Mouse (Mus musculus) myocyte (in vitro differentiated cells): ENCODE results near the gene Smim7. TPM values are rescaled to one million over a fixed set of nuclear protein-coding genes. Genes with fewer than 3 reads are reported as not detected.

Experiments
- H3K27me3 ChIP-seq: one replicate; pipeline ENCODE4 v1.6.1; 2011; ENCODE audit not compliant: control insufficient read depth, insufficient read depth, insufficient read length
- H3K36me3 ChIP-seq: one replicate; pipeline ENCODE4 v1.6.1; 2011; ENCODE audit not compliant: control insufficient read depth, insufficient read depth
- H3K4me2 ChIP-seq: one replicate; pipeline ENCODE4 v1.6.1; 2011; ENCODE audit warnings: low read depth, control low read depth
- H3K4me3 ChIP-seq: one replicate; pipeline ENCODE4 v1.5.1; 2011; ENCODE audit warnings: mild to moderate bottlenecking, control low read depth, moderate library complexity
- H3K79me2 ChIP-seq: one replicate; pipeline ENCODE4 v1.6.1; 2011; ENCODE audit not compliant: control insufficient read depth, insufficient read depth
- H3ac ChIP-seq: one replicate; pipeline ENCODE4 v1.6.1; 2011; ENCODE audit not compliant: control insufficient read depth, insufficient read length
- CEBPB ChIP-seq: IDR thresholded peaks from 2 replicates; pipeline ENCODE4 v1.6.1; 2011; ENCODE audit warnings: mild to moderate bottlenecking, moderate library complexity; ENCODE audit not compliant: poor library complexity, insufficient read depth, severe bottlenecking
- E2F4 ChIP-seq: IDR thresholded peaks from one replicate; pipeline ENCODE4 v1.6.1; 2011; ENCODE audit warnings: mild to moderate bottlenecking, control low read depth, moderate library complexity; ENCODE audit not compliant: insufficient read depth
- MAX ChIP-seq: IDR thresholded peaks from one replicate; pipeline ENCODE4 v1.6.1; 2011; ENCODE audit warnings: low read depth, mild to moderate bottlenecking, control low read depth
- MYOD1 ChIP-seq, 3 experiments: IDR thresholded peaks; one replicate each; pipeline ENCODE4 v1.6.1; 2011; ENCODE audit warnings: control low read depth in 2 of 3, low read depth in 2 of 3, mild to moderate bottlenecking in 2 of 3, moderate library complexity in 1 of 3; ENCODE audit not compliant: insufficient read length in 2 of 3, control insufficient read depth in 1 of 3
- MYOG ChIP-seq, 3 experiments: IDR thresholded peaks; one replicate each; pipeline ENCODE4 v1.6.1; 2011; ENCODE audit warnings: control low read depth in 2 of 3, low read depth in 2 of 3, mild to moderate bottlenecking in 2 of 3; ENCODE audit not compliant: insufficient read length in 2 of 3, control insufficient read depth in 1 of 3, insufficient read depth in 1 of 3
- POLR2A ChIP-seq: IDR thresholded peaks from one replicate; pipeline ENCODE4 v1.6.1; 2011; ENCODE audit warnings: low read depth, mild to moderate bottlenecking, control low read depth, moderate library complexity; ENCODE audit not compliant: insufficient read length
- POLR2AphosphoS2 ChIP-seq: IDR thresholded peaks from one replicate; pipeline ENCODE4 v1.6.1; 2011; ENCODE audit warnings: low read depth, control low read depth; ENCODE audit not compliant: insufficient read length
- REST ChIP-seq: IDR thresholded peaks from one replicate; pipeline ENCODE4 v1.6.1; 2011; ENCODE audit warnings: mild to moderate bottlenecking, control low read depth, moderate library complexity; ENCODE audit not compliant: insufficient read depth, insufficient read length
- SRF ChIP-seq: IDR thresholded peaks from one replicate; pipeline ENCODE4 v1.6.1; 2011; ENCODE audit warnings: low read depth; ENCODE audit not compliant: control insufficient read depth, insufficient read length
- TCF12 ChIP-seq: IDR thresholded peaks from one replicate; pipeline ENCODE4 v1.6.1; 2011; ENCODE audit warnings: mild to moderate bottlenecking, control low read depth; ENCODE audit not compliant: poor library complexity, insufficient read depth, severe bottlenecking
- TCF3 ChIP-seq: IDR thresholded peaks from one replicate; pipeline ENCODE4 v1.6.1; 2011; ENCODE audit warnings: low read depth, control low read depth; ENCODE audit not compliant: insufficient read length
- USF1 ChIP-seq: IDR thresholded peaks from one replicate; pipeline ENCODE4 v1.6.1; 2011; ENCODE audit warnings: low read depth, mild to moderate bottlenecking, control low read depth, moderate library complexity
- polyA plus RNA-seq: library from polyadenylated mRNA; unstranded; fragments of >200 nt; fragmentation: generic; extraction: Trizol; gene quantifications from one replicate; pipeline ENCODE4 v1.2.1, GENCODE M21; 2012; ENCODE audit warnings: missing spikeins

The Smim7 gene
- polyA plus RNA-seq, 1 experiment = 74.3 TPM

DNA sequence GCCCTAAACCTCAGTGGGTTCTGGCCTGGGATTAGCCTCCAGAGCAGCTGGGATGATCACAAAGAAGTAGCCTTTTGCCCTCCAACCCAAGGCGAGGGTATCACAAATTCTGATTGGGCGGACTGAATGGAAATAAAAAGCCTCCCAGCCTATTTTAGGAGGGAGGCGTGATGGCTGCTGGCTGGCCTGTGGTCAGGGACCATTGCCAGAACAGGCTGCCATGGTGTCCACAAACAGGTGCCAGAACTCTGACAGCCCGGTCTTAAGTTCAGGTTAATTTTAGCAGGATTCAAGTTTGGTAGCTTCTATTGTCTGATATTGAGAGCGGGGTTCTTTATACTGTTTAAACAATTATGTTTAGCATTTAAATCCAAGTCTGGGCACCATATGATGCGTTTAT is 16.9 kb upstream of the Smim7 start:
- peak overlapping the region; percentile 51 for H3K4me2 ChIP-seq
- no peak overlapping the region for H3K4me3 ChIP-seq

DNA sequence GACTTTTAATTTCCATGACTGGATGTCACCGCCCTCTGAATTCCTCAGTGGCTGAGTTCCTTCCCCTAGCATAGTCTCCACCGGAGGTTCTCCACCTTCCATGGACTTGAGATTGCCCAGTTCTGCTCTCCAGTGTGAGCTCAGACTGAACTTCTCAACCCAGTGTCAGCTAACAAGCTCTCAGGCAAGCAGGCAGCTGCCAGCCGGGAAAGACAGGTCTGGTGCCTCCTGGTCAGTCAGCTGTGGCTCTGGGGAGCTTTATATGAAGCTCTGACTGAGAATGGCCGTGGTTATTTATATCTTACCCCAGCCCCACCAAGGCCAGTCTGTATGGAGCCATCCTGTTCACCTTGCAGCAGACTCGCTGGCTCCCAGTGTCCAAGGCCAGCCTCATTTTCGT is 13.5 kb upstream of the Smim7 start:
- Histone ChIP-seq H3K4me3 (peak overlapping the region; percentile 15), H3K4me2 (peak overlapping the region; percentile 71)

More for the DNA sequence above, 16.9 kb upstream of the Smim7 start:
- Histone ChIP-seq H3K36me3 (no peaks in the 10 kb centered on the region), H3ac (no peak overlapping the region), H3K27me3 (no peaks in the 10 kb centered on the region), H3K79me2 (no peaks in the 10 kb centered on the region)
- TF ChIP-seq TCF3 = peak; percentile 13
- peak; percentile 19 to 81 (median 68) for TF ChIP-seq MYOG (IDR thresholded peaks at IDR 0.05; ENCODE audit: control insufficient read depth in 1 of 3, insufficient read depth in 1 of 3, insufficient read length in 2 of 3, low read depth in 2 of 3)
- TF ChIP-seq E2F4 = no peak
- TF ChIP-seq REST = no peak
- peak; percentile 60 to 82 (median 81) for TF ChIP-seq MYOD1 (IDR thresholded peaks at IDR 0.05; ENCODE audit: control insufficient read depth in 1 of 3, insufficient read length in 2 of 3, low read depth in 2 of 3)

DNA sequence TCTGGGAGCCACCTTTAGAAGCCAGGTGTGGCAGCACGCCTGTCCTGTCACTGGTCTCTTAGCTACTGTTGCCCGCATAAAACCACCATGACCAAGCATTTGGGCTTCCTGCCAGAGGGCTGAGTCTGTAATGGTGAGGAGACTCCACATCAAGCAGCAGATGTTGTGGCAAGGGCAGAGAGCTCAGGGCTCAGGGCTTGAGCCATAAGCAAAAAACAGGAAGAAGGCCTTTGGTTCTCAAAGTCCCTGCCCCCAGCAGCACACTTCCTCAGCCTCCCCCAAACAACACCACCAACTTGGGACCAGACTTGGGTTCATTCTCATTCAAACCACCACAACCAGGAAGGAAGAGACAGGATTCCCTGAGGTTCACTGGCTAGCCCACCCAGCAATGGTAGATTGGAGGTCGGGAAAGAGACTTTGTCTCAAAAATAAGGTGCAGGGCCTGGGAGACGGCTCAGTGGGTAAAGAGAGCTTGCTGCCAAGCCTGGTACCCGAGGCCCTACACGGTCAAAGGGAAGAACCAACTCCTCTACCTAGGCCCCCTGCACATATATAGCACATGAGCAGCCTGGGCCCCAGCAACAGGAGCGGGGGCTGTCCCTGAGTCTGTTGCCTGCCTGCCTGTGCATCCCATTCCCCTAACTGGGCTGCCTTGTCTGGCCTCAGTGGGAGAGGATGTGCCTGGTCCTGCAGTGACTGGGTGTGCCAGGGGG is 12.3 kb upstream of the Smim7 start:
- peak overlapping the region; percentile 71 for H3K4me2 ChIP-seq
- no peak overlapping the region for H3ac ChIP-seq
- peaks cover 3% of the 10 kb centered on the region for H3K36me3 ChIP-seq
- H3K4me3 ChIP-seq = no peak overlapping the region
- TF ChIP-seq MYOD1 (IDR thresholded peaks at IDR 0.05; ENCODE audit: control insufficient read depth in 1 of 3, insufficient read length in 2 of 3, low read depth in 2 of 3) (peak in 2 of 3 experiments; percentile 56 to 67), E2F4 (no peak), POLR2A (no peak), MAX (no peak), USF1 (no peak), SRF (no peak), MYOG (IDR thresholded peaks at IDR 0.05; ENCODE audit: control insufficient read depth in 1 of 3, insufficient read depth in 1 of 3, insufficient read length in 2 of 3, low read depth in 2 of 3) (peak in 1 of 3 experiments; percentile 85), TCF12 (peak; percentile 13), TCF3 (no peak), POLR2AphosphoS2 (peak; percentile 19), REST (no peak), CEBPB (no peak)
- H3K79me2 ChIP-seq = peaks cover 4% of the 10 kb centered on the region
- no peaks in the 10 kb centered on the region for H3K27me3 ChIP-seq

More for the DNA sequence above, 13.5 kb upstream of the Smim7 start:
- Histone ChIP-seq H3K27me3 (no peaks in the 10 kb centered on the region), H3K36me3 (peaks cover 3% of the 10 kb centered on the region), H3K79me2 (no peaks in the 10 kb centered on the region), H3ac (no peak overlapping the region)
- TF ChIP-seq MAX (no peak), POLR2A (peak; percentile 24), MYOG (IDR thresholded peaks at IDR 0.05; ENCODE audit: control insufficient read depth in 1 of 3, insufficient read depth in 1 of 3, insufficient read length in 2 of 3, low read depth in 2 of 3) (peak; percentile 27 to 85 (median 68)), USF1 (no peak), MYOD1 (IDR thresholded peaks at IDR 0.05; ENCODE audit: control insufficient read depth in 1 of 3, insufficient read length in 2 of 3, low read depth in 2 of 3) (peak; percentile 38 to 68 (median 53))

DNA sequence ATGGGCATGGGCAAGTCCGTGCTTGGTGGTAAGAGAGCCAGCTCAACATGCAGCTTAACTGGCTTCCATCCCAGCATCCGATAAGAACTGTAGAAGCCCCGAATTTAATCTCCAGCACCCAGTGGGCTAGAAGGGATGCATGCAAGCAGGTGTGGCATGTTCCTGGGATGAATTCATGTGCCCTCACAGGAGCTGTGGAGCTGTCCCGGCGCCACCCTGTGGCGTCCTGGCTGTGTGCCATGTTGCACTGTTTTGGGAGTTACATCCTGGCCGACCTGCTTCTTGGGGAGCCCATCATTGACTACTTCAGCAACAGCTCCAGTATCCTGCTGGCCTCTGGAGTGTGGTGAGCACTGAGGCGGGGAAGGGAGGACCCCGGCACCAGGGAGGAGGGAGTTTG is 8.5 kb upstream of the Smim7 start:
- Histone ChIP-seq H3K27me3 (no peaks in the 10 kb centered on the region), H3ac (no peak overlapping the region), H3K4me2 (no peak overlapping the region), H3K36me3 (peaks cover 3% of the 10 kb centered on the region), H3K79me2 (peaks cover 11% of the 10 kb centered on the region), H3K4me3 (no peak overlapping the region)
- TF ChIP-seq MYOD1 (IDR thresholded peaks at IDR 0.05; ENCODE audit: control insufficient read depth in 1 of 3, insufficient read length in 2 of 3, low read depth in 2 of 3) (peak in 1 of 3 experiments; percentile 54), E2F4 (no peak), CEBPB (no peak), MYOG (IDR thresholded peaks at IDR 0.05; ENCODE audit: control insufficient read depth in 1 of 3, insufficient read depth in 1 of 3, insufficient read length in 2 of 3, low read depth in 2 of 3) (peak in 1 of 3 experiments; percentile 25), MAX (no peak), TCF12 (no peak), POLR2A (peak; percentile 25), TCF3 (no peak), USF1 (no peak), SRF (no peak), REST (no peak), POLR2AphosphoS2 (peak; percentile 49)

DNA sequence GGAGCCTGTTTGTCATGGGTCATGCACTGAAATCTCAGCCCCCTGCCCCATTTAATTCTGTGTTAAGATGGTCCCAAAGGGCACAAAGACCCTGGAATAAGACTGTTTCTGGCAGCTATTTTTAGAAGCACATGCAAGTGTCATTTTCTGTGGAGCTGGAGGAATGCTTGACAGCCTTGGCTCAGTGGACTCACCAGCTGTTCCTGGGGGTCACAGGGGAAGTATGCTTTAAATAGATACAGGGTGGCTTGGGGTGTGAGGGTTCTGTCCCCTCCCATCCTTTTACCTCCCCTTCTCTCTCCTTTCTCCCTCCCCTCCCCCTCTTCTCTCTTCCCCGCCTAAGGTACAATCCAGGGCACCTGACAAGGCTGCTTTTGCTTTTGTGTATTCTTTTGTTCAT is 7.1 kb upstream of the Smim7 start:
- Histone ChIP-seq H3K79me2 (peaks cover 24% of the 10 kb centered on the region), H3ac (no peak overlapping the region), H3K27me3 (no peaks in the 10 kb centered on the region), H3K4me2 (peak overlapping the region; percentile 55), H3K36me3 (peaks cover 3% of the 10 kb centered on the region), H3K4me3 (no peak overlapping the region)
- TF ChIP-seq SRF (no peak), MYOD1 (IDR thresholded peaks at IDR 0.05; ENCODE audit: control insufficient read depth in 1 of 3, insufficient read length in 2 of 3, low read depth in 2 of 3) (peak; percentile 86 to 95 (median 86)), USF1 (no peak), TCF12 (peak; percentile 78), POLR2AphosphoS2 (no peak), E2F4 (no peak), MYOG (IDR thresholded peaks at IDR 0.05; ENCODE audit: control insufficient read depth in 1 of 3, insufficient read depth in 1 of 3, insufficient read length in 2 of 3, low read depth in 2 of 3) (peak in 2 of 3 experiments; percentile 89 to 94), TCF3 (no peak), REST (no peak)
